Mouse (Mus musculus): ENCODE data around the gene Scarb2.
"Not testable (repeated sequence)": the region's sequence is repeated elsewhere in the genome, so short reads cannot be mapped to it uniquely, and the experiment has no call there.

Gene Scarb2

GRCm38 (mm10) chr5:92506733-92507132, at the start of gene Scarb2:
Gene Scarb2, minus strand, starts transcription at chr5:92506833.
- in situ Hi-C loops (cut with MboI; ENCODE audit: low pct_unique_long_range_greater_than_20kb in 1 of 2, low sequenced_read_pairs in 2 of 2, unreplicated experiment in 1 of 2) = loop anchor here in 1 of 2 experiments (5.0 kb wide), 1 partner anchor 39 kb away; no protein-coding TSS in a partner anchor

GRCm38 (mm10) chr5:92555905-92556304, 49.3 kb upstream of the Scarb2 start:
- in situ Hi-C loops (cut with MboI; ENCODE audit: low pct_unique_long_range_greater_than_20kb in 1 of 2, low sequenced_read_pairs in 2 of 2, unreplicated experiment in 1 of 2) = no loop called here

GRCm38 (mm10) chr5:92554891-92555511, 48.4 kb upstream of the Scarb2 start, which contains the start of gene Fam47e:
Gene Fam47e, plus strand, starts transcription at chr5:92555069.
- in situ Hi-C loops (cut with MboI; ENCODE audit: low pct_unique_long_range_greater_than_20kb in 1 of 2, low sequenced_read_pairs in 2 of 2, unreplicated experiment in 1 of 2) = no loop called here

DNA sequence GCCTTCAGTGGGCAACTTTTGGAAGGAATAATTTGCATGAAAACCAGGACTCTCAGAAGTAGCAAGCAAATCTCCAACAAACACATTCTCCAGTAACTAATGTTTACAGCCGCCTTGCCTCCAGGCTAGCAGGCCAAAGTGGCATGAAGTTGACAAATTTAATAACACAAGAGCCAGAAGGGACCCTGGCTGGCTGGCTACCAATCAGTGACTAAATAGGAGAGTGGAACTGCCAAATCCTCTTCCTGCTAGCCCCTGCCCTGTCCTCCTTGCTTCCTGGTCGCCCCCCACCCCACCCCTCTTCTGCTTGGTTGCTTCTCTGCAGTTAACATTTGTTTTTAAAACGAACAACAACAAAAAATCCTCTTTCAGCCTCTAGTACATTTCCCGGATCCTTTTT, 47.8 kb upstream of the Scarb2 start:
- in situ Hi-C loops (cut with MboI; ENCODE audit: low pct_unique_long_range_greater_than_20kb in 1 of 2, low sequenced_read_pairs in 2 of 2, unreplicated experiment in 1 of 2) = no loop called here

GRCm38 (mm10) chr5:92553939-92554338, 47.3 kb upstream of the Scarb2 start:
- in situ Hi-C loops (cut with MboI; ENCODE audit: low pct_unique_long_range_greater_than_20kb in 1 of 2, low sequenced_read_pairs in 2 of 2, unreplicated experiment in 1 of 2) = no loop called here

GRCm38 (mm10) chr5:92552611-92553010, 46.0 kb upstream of the Scarb2 start:
- in situ Hi-C loops (cut with MboI; ENCODE audit: low pct_unique_long_range_greater_than_20kb in 1 of 2, low sequenced_read_pairs in 2 of 2, unreplicated experiment in 1 of 2) = no loop called here

- in situ Hi-C loops (cut with MboI; ENCODE audit: low pct_unique_long_range_greater_than_20kb in 1 of 2, low sequenced_read_pairs in 2 of 2, unreplicated experiment in 1 of 2) = no loop called here
Observed at GRCm38 (mm10) chr5:92539698-92540097, 33.1 kb upstream of the Scarb2 start.

GRCm38 (mm10) chr5:92524821-92525258, 18.2 kb upstream of the Scarb2 start:
- in situ Hi-C loops (cut with MboI; ENCODE audit: low pct_unique_long_range_greater_than_20kb in 1 of 2, low sequenced_read_pairs in 2 of 2, unreplicated experiment in 1 of 2) = no loop called here

GRCm38 (mm10) chr5:92521131-92521530, 14.5 kb upstream of the Scarb2 start:
- in situ Hi-C loops (cut with MboI; ENCODE audit: low pct_unique_long_range_greater_than_20kb in 1 of 2, low sequenced_read_pairs in 2 of 2, unreplicated experiment in 1 of 2) = not testable (repeated sequence)

GRCm38 (mm10) chr5:92512066-92512465, 5.4 kb upstream of the Scarb2 start:
- in situ Hi-C loops (cut with MboI; ENCODE audit: low pct_unique_long_range_greater_than_20kb in 1 of 2, low sequenced_read_pairs in 2 of 2, unreplicated experiment in 1 of 2) = no loop called here

DNA sequence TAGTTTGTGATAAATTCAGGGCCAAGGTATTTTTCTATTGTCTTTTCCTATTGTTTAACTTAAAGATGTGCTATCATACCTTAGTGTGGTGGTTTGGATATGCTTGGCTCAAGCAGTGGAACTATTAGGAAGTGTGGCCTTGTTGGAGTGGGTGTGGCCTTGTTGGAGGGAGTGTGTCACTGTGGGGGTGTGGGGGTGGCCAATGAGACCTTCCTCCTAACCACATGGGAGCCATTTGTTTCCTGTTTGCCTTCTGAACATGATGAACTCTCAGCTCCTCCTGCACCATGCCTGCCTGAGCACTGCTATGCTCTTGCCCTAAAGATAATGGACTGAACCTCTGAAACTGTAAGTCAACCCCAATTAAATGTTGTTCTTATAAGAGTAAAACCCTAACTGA, 4.6 kb upstream of the Scarb2 start:
- in situ Hi-C loops (cut with MboI; ENCODE audit: low pct_unique_long_range_greater_than_20kb in 1 of 2, low sequenced_read_pairs in 2 of 2, unreplicated experiment in 1 of 2) = no loop called here

- in situ Hi-C loops (cut with MboI; ENCODE audit: low pct_unique_long_range_greater_than_20kb in 1 of 2, low sequenced_read_pairs in 2 of 2, unreplicated experiment in 1 of 2) = loop anchor here in 1 of 2 experiments (5.0 kb wide), 1 partner anchor 42 kb away; no protein-coding TSS in a partner anchor
Observed at GRCm38 (mm10) chr5:92508853-92509252, 2.2 kb upstream of the Scarb2 start.

- in situ Hi-C loops (cut with MboI; ENCODE audit: low pct_unique_long_range_greater_than_20kb in 1 of 2, low sequenced_read_pairs in 2 of 2, unreplicated experiment in 1 of 2) = loop anchor here in 1 of 2 experiments (5.0 kb wide), 1 partner anchor 39 kb away; no protein-coding TSS in a partner anchor
Observed at GRCm38 (mm10) chr5:92506301-92506729, 318 bp downstream of the Scarb2 start.

GRCm38 (mm10) chr5:92505402-92505865, 1.2 kb downstream of the Scarb2 start:
- in situ Hi-C loops (cut with MboI; ENCODE audit: low pct_unique_long_range_greater_than_20kb in 1 of 2, low sequenced_read_pairs in 2 of 2, unreplicated experiment in 1 of 2) = loop anchor here in 1 of 2 experiments (5.0 kb wide), 1 partner anchor 38 kb away; no protein-coding TSS in a partner anchor

DNA sequence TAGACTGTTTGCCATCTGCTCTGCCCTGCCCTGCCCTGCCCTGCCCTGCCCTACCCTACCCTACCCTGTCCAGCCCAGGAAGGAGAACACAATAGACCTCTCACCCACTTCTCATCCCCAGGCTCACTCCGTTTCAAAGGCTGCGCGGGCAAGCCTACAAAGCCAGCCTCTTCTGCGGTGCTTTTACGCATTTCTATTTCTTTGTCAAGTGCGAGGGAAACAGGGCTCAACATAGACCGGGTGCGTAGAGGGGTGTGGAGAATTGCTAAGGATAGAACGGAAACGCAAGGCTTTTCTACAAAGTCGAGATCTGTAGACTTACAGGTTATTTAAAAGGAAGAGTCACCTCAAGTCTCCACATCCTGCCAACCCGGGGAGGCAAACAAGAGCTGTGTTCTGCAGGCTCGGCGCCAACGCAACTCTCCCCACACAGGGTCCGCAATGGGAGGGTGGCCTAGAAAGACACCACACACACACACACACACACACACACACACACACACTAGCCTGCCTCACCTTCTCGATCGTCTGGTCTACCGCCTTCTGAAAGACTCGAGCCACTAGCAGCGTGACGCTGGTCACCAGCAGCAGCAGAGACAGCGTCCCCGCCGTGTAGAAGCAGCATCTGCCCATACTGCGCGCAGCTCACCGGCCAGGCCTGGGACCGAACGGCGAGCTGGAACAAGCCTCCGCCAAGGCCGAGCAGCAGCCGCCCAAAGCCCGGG, 1.8 kb downstream of the Scarb2 start:
- in situ Hi-C loops (cut with MboI; ENCODE audit: low pct_unique_long_range_greater_than_20kb in 1 of 2, low sequenced_read_pairs in 2 of 2, unreplicated experiment in 1 of 2) = loop anchor here in 1 of 2 experiments (5.0 kb wide), 1 partner anchor 38 kb away; no protein-coding TSS in a partner anchor

DNA sequence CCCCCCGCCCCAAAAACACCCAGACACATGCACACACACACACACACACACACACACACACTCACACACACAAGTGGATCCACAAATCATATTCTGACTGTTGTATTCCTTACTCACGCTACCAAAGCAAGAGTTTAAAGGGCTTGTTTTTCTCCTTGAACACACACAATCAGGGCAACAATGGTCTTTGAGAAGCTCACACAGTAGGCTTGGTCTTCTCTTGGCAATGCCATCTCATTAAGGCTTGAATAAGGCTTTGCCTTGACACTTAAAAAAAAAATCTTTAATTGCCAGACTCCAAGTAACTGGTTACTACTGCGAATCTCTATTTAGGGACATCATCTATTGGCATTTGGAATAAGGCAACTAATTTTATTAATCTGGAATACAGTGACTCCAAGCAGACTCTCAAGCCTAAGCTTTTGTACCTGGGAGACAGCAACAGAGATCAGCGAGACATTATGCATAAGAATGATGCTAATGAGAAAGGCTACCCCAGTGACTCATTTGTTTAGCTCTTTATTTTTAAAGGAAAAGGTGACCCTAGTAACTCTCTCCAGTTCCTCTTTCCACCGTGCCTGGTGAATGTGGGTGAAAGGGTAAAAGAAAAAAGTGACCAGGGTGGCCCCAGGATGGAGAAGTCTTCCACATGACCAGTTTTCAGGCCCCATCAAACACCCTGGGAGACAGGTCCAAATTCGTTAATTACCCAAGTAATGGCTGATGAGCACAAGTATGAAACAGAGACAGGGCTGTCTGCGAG, 2.6 kb downstream of the Scarb2 start:
- in situ Hi-C loops (cut with MboI; ENCODE audit: low pct_unique_long_range_greater_than_20kb in 1 of 2, low sequenced_read_pairs in 2 of 2, unreplicated experiment in 1 of 2) = no loop called here

GRCm38 (mm10) chr5:92503356-92503847, 3.2 kb downstream of the Scarb2 start:
- in situ Hi-C loops (cut with MboI; ENCODE audit: low pct_unique_long_range_greater_than_20kb in 1 of 2, low sequenced_read_pairs in 2 of 2, unreplicated experiment in 1 of 2) = no loop called here

DNA sequence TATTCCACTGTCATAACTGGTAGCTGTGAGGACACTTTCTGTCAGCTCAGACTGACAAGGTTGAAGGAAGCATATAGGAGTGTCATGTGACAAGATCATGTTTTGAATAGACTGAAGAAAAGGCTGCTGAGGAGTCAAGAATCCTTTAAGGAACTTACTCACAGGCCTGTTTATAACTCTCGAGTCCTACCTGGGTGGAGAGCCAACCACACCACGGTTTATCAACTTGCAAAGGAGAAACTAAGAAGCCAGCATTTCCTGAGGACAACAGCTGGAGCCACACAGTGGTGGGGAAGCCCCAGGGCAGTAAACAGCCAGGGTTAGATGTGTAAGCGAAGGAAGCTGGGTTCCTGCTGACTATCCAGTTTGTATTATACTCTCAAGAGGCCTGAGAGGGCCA, 7.3 kb downstream of the Scarb2 start:
- in situ Hi-C loops (cut with MboI; ENCODE audit: low pct_unique_long_range_greater_than_20kb in 1 of 2, low sequenced_read_pairs in 2 of 2, unreplicated experiment in 1 of 2) = no loop called here

GRCm38 (mm10) chr5:92498661-92499060, 8.0 kb downstream of the Scarb2 start:
- in situ Hi-C loops (cut with MboI; ENCODE audit: low pct_unique_long_range_greater_than_20kb in 1 of 2, low sequenced_read_pairs in 2 of 2, unreplicated experiment in 1 of 2) = no loop called here

All from mouse embryonic stem cell (cell line).